Mouse (Mus musculus): ENCODE results near the gene Qrfp. TPM values are rescaled to one million over a fixed set of nuclear protein-coding genes. Genes with fewer than 3 reads are reported as not detected.

Gene Qrfp
- polyA plus RNA-seq, 1 experiment from 2014 or later = 0.04 TPM

Other genes starting within 250 kb of the Qrfp start
- gene Fubp3, start 237.9 kb downstream of the Qrfp start, polyA plus RNA-seq (2015; fragmentation: Nextera tagmentation; extraction: Ambion mirVana) = 43.1 and 44.5 TPM in 2 replicates
- gene Prdm12, start 170.5 kb downstream of the Qrfp start, polyA plus RNA-seq (2015; fragmentation: Nextera tagmentation; extraction: Ambion mirVana) = 0.27 TPM in 1 of 2 replicates, not detected in the other
- gene Exosc2, start 139.9 kb downstream of the Qrfp start, polyA plus RNA-seq (2015; fragmentation: Nextera tagmentation; extraction: Ambion mirVana) = 30.2 and 40.0 TPM in 2 replicates
- 21.9 and 30.4 TPM in 2 replicates for gene Abl1, start 122.2 kb downstream of the Qrfp start, polyA plus RNA-seq (2015; fragmentation: Nextera tagmentation; extraction: Ambion mirVana)
- not detected in 2 replicates for gene Fibcd1, start 35.4 kb upstream of the Qrfp start, polyA plus RNA-seq (2015; fragmentation: Nextera tagmentation; extraction: Ambion mirVana)
- gene Lamc3, start 76.7 kb upstream of the Qrfp start, polyA plus RNA-seq (2015; fragmentation: Nextera tagmentation; extraction: Ambion mirVana) = 0.43 and 0.68 TPM in 2 replicates
- 45.9 and 46.7 TPM in 2 replicates for gene Aif1l, start 139.6 kb upstream of the Qrfp start, polyA plus RNA-seq (2015; fragmentation: Nextera tagmentation; extraction: Ambion mirVana)
- 54.7 and 55.1 TPM in 2 replicates for gene Nup214, start 163.9 kb upstream of the Qrfp start, polyA plus RNA-seq (2015; fragmentation: Nextera tagmentation; extraction: Ambion mirVana)

Data from heart, embryonic 15.5 days (tissue).